Mouse (Mus musculus): Measurements from ENCODE around the gene Dynll1. TPM values are rescaled to one million over a fixed set of nuclear protein-coding genes. Genes with fewer than 3 reads are reported as not detected.
"Not testable (repeated sequence)": the region's sequence is repeated elsewhere in the genome, so short reads cannot be mapped to it uniquely, and the experiment has no call there.

Gene Dynll1
- polyA plus RNA-seq, 1 experiment from 2014 or later, result 1,567 TPM

DNA sequence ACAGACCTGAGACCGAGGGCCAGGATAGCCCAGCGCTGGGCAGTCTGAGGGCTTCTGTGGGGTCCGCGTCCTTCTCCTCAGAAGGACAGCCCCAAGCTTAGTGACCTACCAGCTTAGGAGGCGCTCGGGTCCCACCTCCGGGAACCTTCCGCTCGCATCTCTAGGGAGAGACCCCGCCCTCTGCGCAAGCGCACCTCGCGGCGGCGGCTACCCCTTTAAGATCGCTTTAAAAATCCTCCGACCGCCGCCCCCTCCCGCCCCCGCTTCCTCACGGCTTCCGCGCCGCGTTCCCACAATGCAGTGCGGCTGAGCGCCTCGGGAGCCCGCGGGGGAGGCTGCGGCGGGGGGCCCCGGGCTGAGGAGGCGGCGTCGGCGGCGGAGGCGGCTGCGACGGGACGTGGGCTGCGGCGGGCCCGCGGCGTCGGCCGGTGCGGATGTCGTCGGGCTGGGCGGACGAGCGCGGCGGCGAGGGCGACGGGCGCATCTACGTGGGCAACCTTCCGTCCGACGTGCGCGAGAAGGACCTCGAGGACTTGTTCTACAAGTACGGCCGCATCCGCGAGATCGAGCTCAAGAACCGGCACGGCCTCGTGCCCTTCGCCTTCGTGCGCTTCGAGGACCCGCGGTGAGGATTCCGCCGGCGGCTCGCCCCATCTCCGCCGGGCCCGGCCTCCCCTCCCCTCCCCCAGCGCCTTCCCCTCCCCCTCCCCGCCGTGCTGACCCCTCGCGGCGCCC is 26.2 kb upstream of the Dynll1 start, which contains the start of gene Srsf9:
Srsf9 (plus strand) TSS at position 303 of the 735 bp plus-strand sequence.
- Histone ChIP-seq H3K9me3 (no peaks in the 10 kb centered on the region), H3K4me2 (peak within 1 kb of the TSS; percentile 60), H3K4me1 (peaks cover 19% of the 10 kb centered on the region), H3K9ac (peak within 1 kb of the TSS; percentile 90), H3K4me3 (replicated peaks) (peak within 1 kb of the TSS; percentile 94), H3K36me3 (peaks cover 16% of the 10 kb centered on the region), H3K27ac (peak within 1 kb of the TSS; percentile 88), H3K27me3 (replicated peaks) (no peaks in the 10 kb centered on the region)
- peak; percentile 95 for ATAC-seq (ENCODE audit: insufficient read depth, low FRiP score, low read depth)
- under 1% methylated on average over 81 of the region's 97 CpGs for WGBS

DNA sequence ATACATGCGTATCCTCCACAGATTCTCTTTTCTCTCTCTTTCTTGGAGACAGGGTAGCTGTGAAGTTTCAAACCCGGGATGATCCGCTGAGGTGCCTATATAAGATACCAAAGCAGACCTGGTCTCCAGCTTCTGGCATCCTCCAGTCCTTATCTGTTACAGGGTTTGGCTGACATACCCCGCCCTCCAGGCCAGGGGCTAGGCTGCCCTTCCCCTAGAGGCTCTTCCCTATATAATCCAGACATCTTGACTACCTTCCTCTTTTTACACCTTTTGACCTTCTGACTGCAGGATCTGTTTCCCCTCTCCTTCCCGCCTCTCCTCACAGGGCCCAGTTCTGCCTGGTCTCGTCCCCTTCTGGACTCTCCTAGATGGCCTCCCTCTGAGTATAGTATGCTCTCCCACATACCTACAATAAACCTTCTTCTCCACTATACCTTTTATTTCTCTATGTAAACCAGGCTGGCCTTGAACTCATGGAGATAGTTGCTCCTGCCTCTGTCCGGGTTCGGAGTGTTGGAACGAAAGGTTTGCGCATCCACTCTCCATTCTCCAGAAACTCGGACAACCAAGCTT is 25.5 kb upstream of the Dynll1 start:
- Histone ChIP-seq H3K4me1 (peaks cover 19% of the 10 kb centered on the region), H3K9ac (peak overlapping the region; percentile 76), H3K4me2 (peak overlapping the region; percentile 60), H3K36me3 (peaks cover 11% of the 10 kb centered on the region), H3K9me3 (no peaks in the 10 kb centered on the region), H3K4me3 (replicated peaks) (peak overlapping the region; percentile 94), H3K27me3 (replicated peaks) (no peaks in the 10 kb centered on the region), H3K27ac (peak overlapping the region; percentile 88)
- peak; percentile 81 for ATAC-seq (ENCODE audit: insufficient read depth, low FRiP score, low read depth)
- 23% methylated on average over 11 of the region's 11 CpGs for WGBS

DNA sequence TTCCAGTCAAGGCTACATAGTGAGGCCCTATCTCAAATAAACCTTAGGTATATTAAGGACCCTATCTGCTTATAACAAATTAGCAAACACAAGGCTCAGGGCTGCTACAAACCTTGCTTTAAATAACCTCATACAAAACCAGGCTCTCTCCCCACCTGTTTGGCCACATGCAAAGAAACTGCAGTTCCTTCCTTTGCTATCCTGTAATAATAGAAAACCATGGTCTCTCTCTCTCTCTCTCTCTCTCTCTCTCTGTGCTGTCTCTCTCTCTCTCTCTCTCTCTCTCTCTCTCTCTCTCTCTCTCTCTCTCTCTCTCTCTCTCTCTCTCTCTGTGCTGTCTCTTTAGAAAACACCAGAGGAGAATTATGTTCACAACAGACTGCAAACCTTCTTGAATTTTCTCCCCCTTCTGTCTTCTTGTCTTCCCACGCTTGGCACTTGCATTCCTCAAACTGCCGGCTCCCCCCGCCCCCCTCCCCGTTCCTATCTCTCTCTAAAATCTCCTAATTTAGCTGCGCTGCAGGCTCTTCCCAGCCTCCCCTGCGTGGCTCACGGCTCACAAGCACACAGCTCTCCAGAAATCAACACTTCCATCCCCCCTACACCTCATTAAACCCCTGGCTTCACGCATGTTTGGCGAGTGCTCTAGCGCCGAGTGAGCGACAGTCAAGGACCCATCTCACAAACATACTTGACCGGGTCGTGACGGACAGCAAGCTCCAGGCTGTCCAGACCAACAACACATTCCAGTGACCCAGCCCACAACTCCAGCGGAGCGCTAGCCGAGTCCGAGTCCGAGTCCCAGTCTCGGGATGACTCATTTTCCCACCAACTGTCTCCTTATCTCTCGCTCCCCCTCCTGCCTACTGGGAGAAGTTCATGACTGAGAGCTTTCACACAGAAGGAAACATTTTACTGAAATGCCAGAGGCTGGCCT is 18.5 kb upstream of the Dynll1 start:
- Histone ChIP-seq H3K9ac (no peak overlapping the region), H3K4me3 (replicated peaks) (peak overlapping the region; percentile 40), H3K27me3 (replicated peaks) (no peaks in the 10 kb centered on the region), H3K9me3 (no peaks in the 10 kb centered on the region), H3K27ac (peak overlapping the region; percentile 87), H3K4me2 (peak overlapping the region; percentile 72), H3K4me1 (peaks cover 22% of the 10 kb centered on the region), H3K36me3 (no peaks in the 10 kb centered on the region)
- WGBS, result under 1% methylated on average over 22 of the region's 22 CpGs
- peak; percentile 76 for ATAC-seq (ENCODE audit: insufficient read depth, low FRiP score, low read depth)

DNA sequence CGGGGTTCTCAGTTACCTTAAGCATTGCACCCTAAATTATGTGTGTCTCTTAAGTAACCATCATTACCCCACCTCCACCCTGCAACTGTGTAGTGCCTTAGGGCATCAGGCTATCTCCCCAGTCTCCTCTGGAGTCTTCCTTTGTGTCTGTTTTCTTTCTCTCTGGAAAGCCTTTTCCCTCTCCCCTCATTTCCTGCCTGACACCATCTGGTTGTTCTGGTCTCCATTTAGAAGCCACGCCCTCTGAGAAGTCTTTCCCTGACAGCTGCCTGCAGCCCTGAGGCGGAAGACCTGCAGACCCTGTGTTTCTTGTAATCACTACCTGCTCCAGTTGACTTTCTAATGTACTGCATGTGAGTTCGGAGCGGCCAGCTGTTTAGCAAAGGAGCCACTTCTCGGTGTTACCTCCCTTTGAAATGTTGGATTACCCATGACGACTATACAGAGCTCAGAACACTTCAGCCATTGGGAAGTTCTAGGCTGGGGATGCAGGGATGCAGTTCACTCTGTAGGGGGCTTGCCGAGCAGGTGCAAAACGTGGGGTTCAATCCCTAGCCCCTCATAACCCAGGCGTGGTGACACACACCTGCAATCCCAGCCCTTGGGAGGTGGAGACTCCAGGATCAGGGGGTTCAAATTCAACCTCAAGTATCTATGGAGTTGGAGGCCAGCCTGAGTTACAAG is 17.0 kb upstream of the Dynll1 start:
- H3K27me3 ChIP-seq (replicated peaks), result no peaks in the 10 kb centered on the region
- H3K4me3 ChIP-seq (replicated peaks), result no peak overlapping the region
- no peak overlapping the region for H3K9ac ChIP-seq
- 8% methylated on average over 10 of the region's 10 CpGs for WGBS
- peak; percentile 42; the same call in 1 of the 2 replicates for ATAC-seq (ENCODE audit: insufficient read depth, low FRiP score, low read depth)
- H3K4me2 ChIP-seq, result peak overlapping the region; percentile 35
- peaks cover 25% of the 10 kb centered on the region for H3K4me1 ChIP-seq
- H3K27ac ChIP-seq, result peak overlapping the region; percentile 87
- H3K36me3 ChIP-seq, result no peaks in the 10 kb centered on the region
- no peaks in the 10 kb centered on the region for H3K9me3 ChIP-seq

DNA sequence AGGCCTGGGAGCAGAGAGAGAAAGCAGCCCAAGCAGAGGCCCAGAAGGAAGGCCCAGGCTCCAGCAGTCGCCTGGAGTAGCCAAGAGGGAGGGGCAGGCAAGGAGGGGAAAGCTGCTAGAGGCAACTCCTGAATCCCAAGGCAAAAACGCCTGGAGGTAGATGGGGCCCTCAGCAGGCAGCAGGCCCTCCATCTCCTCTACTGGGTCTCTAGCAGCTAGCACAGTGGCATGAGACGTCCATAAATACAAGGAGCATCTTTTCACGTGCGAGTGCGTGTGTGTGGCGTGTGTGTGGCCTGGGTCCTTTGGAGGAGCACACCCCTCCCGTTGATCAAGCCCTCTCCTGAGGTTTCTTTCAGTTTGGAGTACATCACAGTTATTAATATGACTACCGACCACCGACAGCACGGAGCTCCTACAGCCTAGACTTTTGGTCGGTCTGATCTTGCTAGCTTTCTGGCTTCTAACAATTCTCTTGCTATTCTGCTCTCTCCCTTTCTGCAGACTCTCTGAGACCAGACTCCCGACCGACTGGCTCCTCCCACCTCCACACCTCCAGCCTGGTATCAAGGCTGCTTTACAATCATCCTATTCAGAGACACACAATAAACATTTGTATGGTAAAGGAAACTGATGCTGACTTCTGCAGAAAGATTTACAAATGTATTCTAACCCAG is 16.3 kb upstream of the Dynll1 start:
- peak overlapping the region; percentile 87 for H3K27ac ChIP-seq
- no peaks in the 10 kb centered on the region for H3K27me3 ChIP-seq (replicated peaks)
- peak overlapping the region; percentile 35; the same call in 1 of the 2 replicates for H3K4me2 ChIP-seq
- H3K9ac ChIP-seq, result no peak overlapping the region
- ATAC-seq (ENCODE audit: insufficient read depth, low FRiP score, low read depth), result no peak
- no peak overlapping the region for H3K4me3 ChIP-seq (replicated peaks)
- 16% methylated on average over 14 of the region's 14 CpGs for WGBS
- H3K36me3 ChIP-seq, result no peaks in the 10 kb centered on the region
- H3K9me3 ChIP-seq, result no peaks in the 10 kb centered on the region
- peaks cover 25% of the 10 kb centered on the region for H3K4me1 ChIP-seq

DNA sequence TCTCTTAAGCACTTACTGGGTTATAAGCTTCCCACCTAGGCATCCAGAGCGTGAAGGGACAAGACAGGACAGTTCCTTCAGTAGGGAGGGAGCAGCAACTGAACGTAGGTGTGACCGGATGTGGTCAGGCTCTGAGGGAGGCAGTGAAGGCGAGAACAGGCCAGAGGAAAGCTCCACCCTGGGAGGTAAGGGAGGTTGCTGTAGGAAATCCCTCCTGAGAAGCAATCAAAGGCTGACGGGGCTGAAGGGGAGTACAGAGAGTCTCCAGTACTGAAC is 12.8 kb upstream of the Dynll1 start:
- no peaks in the 10 kb centered on the region for H3K36me3 ChIP-seq
- H3K9me3 ChIP-seq, result no peaks in the 10 kb centered on the region
- H3K4me1 ChIP-seq, result peaks cover 21% of the 10 kb centered on the region
- no peak overlapping the region for H3K4me2 ChIP-seq
- no peaks in the 10 kb centered on the region for H3K27me3 ChIP-seq (replicated peaks)
- H3K4me3 ChIP-seq (replicated peaks), result no peak overlapping the region
- 40% methylated on average over 5 of the region's 5 CpGs for WGBS
- 0 out of 2 replicates have a peak, but pooled peaks have one; percentile 7 for ATAC-seq (ENCODE audit: insufficient read depth, low FRiP score, low read depth)
- H3K27ac ChIP-seq, result peak overlapping the region; percentile 44; the same call in 1 of the 2 replicates
- no peak overlapping the region for H3K9ac ChIP-seq

DNA sequence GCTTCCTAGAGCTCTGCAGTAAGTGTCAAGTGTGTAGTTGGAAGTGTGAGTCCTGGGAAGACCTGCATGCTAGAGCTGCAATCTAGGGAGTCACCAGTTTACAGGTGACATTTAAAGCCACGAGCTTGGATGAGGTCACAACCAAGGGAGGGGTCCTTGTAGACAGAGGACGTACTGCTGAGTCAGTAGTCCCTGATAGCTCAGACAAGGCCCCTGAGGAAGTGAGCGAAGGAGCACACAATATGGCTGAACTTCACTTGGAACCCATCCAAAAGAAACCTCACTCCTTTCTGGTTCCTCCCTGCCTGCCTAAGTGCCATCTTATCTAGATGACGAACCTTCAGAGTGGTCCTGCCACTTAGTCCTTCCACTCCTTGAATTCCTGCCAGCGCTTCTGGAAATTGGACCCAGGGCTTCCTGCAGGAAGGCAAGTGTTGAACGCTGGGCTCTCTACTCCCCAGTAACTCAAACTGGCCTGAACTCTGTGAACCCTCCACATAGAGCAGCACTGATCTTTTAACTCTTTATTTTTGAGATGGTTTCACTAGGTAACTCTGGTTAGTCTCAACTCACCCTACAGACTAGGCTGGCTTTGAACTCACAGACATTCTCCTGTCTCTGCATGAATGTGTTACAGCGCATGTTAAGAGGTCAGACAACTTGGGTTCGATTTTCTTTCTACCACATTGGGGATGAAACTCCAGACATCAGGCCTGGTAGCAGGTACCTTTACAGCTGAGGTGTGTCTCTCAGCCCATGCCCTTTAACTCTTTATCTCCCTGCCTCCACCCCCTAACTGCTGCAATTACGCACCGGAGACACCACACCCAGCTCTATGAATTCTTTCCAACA is 12.2 kb upstream of the Dynll1 start:
- WGBS, result 58% methylated on average over 10 of the region's 10 CpGs
- no peaks in the 10 kb centered on the region for H3K9me3 ChIP-seq
- peaks cover 16% of the 10 kb centered on the region for H3K4me1 ChIP-seq
- H3K4me2 ChIP-seq, result no peak overlapping the region
- ATAC-seq (ENCODE audit: insufficient read depth, low FRiP score, low read depth), result 0 out of 2 replicates have a peak, but pooled peaks have one; percentile 45
- no peak overlapping the region for H3K4me3 ChIP-seq (replicated peaks)
- no peak overlapping the region for H3K9ac ChIP-seq
- H3K27ac ChIP-seq, result peak overlapping the region; percentile 33; the same call in 1 of the 2 replicates
- H3K36me3 ChIP-seq, result no peaks in the 10 kb centered on the region
- no peaks in the 10 kb centered on the region for H3K27me3 ChIP-seq (replicated peaks)

DNA sequence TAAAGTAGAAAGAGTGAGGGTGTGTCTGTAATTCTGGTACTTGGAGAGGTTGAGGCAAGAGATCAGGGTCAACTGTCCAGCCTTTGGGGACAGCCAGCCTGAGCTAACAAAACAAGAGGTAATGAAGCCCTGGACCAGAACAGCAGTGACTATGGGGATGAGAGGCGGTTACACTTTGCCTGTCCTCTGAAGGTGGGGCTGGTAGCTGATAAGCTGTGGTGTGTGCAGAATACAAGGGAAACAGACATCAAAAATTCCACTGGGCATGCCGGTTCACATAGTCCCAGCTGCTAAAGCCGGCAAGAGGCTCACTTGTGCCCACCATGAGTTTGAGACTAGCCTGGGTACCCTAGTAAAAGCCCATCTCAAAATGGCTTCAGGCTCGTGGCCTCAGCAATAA is 11.6 kb upstream of the Dynll1 start:
- no peaks in the 10 kb centered on the region for H3K36me3 ChIP-seq
- H3K27me3 ChIP-seq (replicated peaks), result no peaks in the 10 kb centered on the region
- H3K4me3 ChIP-seq (replicated peaks), result no peak overlapping the region
- H3K9me3 ChIP-seq, result no peaks in the 10 kb centered on the region
- H3K27ac ChIP-seq, result no peak overlapping the region
- 71% methylated on average over 4 of the region's 4 CpGs for WGBS
- H3K9ac ChIP-seq, result no peak overlapping the region
- H3K4me1 ChIP-seq, result peaks cover 9% of the 10 kb centered on the region
- H3K4me2 ChIP-seq, result no peak overlapping the region
- ATAC-seq (ENCODE audit: insufficient read depth, low FRiP score, low read depth), result peak; percentile 47; the same call in 1 of the 2 replicates

DNA sequence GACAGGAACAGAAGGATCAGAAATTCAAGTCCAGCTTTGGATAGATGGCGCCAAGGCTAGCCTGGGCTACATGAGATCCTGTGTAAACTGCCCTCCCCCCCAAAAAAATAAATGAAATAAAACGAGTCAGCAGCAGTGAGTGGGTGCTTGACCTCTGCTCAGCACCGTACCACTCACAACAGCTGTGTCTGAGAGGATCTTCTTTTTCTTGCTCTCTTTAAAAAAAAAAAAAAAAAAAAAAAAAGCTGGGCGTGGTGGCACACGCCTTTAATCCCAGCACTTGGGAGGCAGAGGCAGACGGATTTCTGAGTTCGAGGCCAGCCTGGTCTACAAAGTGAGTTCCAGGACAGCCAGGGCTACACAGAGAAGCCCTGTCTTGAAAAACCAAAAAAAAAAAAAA is 1.4 kb upstream of the Dynll1 start:
- H3K9me3 ChIP-seq; H3K4me3 ChIP-seq (replicated peaks); H3K27ac ChIP-seq; ATAC-seq (ENCODE audit: insufficient read depth, low FRiP score, low read depth); H3K9ac ChIP-seq; H3K27me3 ChIP-seq (replicated peaks); H3K4me2 ChIP-seq: not testable (repeated sequence)
- Histone ChIP-seq H3K4me1 (peaks cover 19% of the 10 kb centered on the region), H3K36me3 (peaks cover 10% of the 10 kb centered on the region)
- 74% methylated on average over 6 of the region's 7 CpGs for WGBS

DNA sequence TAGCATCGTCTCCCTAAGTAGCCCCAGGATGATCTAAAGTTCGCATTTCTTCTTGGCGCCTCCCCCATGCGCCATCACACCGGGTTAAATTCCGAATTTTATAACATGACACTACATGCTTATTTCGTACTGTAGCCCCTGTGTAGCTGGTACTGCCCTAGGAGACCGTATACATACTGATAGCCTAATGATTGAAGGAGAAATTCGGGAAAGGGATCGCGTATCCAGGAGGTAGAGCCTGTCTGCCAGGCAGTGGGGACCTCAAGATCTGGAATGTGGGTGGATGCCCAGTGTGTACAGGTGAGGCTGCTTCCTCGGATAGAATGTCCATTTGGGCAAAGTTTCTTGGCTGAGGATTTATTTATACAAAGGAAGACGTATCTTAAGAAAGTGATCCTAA is 816 bp upstream of the Dynll1 start:
- no peak for ATAC-seq (ENCODE audit: insufficient read depth, low FRiP score, low read depth)
- Histone ChIP-seq H3K27me3 (replicated peaks) (no peaks in the 10 kb centered on the region), H3K36me3 (peaks cover 10% of the 10 kb centered on the region), H3K4me3 (replicated peaks) (peak overlapping the region; percentile 95), H3K4me2 (peak overlapping the region; percentile 83), H3K9ac (peak overlapping the region; percentile 31; the same call in 1 of the 2 replicates), H3K4me1 (peaks cover 20% of the 10 kb centered on the region), H3K27ac (peak overlapping the region; percentile 86), H3K9me3 (no peaks in the 10 kb centered on the region)
- WGBS, result 17% methylated on average over 13 of the region's 13 CpGs

All from stomach, embryonic 15.5 days (tissue).